Mouse (Mus musculus) cerebellum, adult 11 months (tissue): ENCODE measurements around the gene Sp8.

ENCODE experiments used
- DNase-seq: peaks from one replicate; pipeline ENCODE4 v3.0.0; 2022

Gene Sp8

GRCm38 (mm10) chr12:118846221-118846620 lies at the start of gene Sp8:
Sp8 (plus strand) TSS chr12:118846329.
- no peak for DNase-seq

- DNase-seq = no peak
Observed at GRCm38 (mm10) chr12:118811328-118811961, 34.7 kb upstream of the Sp8 start.

GRCm38 (mm10) chr12:118814561-118814960 lies 31.6 kb upstream of the Sp8 start:
- DNase-seq = no peak

- no peak for DNase-seq
Observed at GRCm38 (mm10) chr12:118816156-118816555, 30.0 kb upstream of the Sp8 start.

- no peak for DNase-seq
Observed at GRCm38 (mm10) chr12:118829881-118830280, 16.2 kb upstream of the Sp8 start.

GRCm38 (mm10) chr12:118836411-118837341 lies 9.5 kb upstream of the Sp8 start:
- no peak for DNase-seq

GRCm38 (mm10) chr12:118837361-118837760 lies 8.8 kb upstream of the Sp8 start:
- DNase-seq = no peak

GRCm38 (mm10) chr12:118838260-118838659 lies 7.9 kb upstream of the Sp8 start:
- DNase-seq = no peak

GRCm38 (mm10) chr12:118839398-118839797 lies 6.7 kb upstream of the Sp8 start:
- DNase-seq = no peak

GRCm38 (mm10) chr12:118840301-118840700 lies 5.8 kb upstream of the Sp8 start:
- no peak for DNase-seq

GRCm38 (mm10) chr12:118840861-118841260 lies 5.3 kb upstream of the Sp8 start:
- no peak for DNase-seq

GRCm38 (mm10) chr12:118841381-118841922 lies 4.7 kb upstream of the Sp8 start:
- DNase-seq = no peak

GRCm38 (mm10) chr12:118841971-118842550 lies 4.1 kb upstream of the Sp8 start:
- no peak for DNase-seq

GRCm38 (mm10) chr12:118842671-118843411 lies 3.3 kb upstream of the Sp8 start:
- DNase-seq = no peak

- no peak for DNase-seq
Observed at GRCm38 (mm10) chr12:118844111-118844510, 2.0 kb upstream of the Sp8 start.

- no peak for DNase-seq
Observed at GRCm38 (mm10) chr12:118844841-118845240, 1.3 kb upstream of the Sp8 start.

- no peak for DNase-seq
Observed at GRCm38 (mm10) chr12:118845351-118845750, 778 bp upstream of the Sp8 start.

GRCm38 (mm10) chr12:118846649-118847321 lies 656 bp downstream of the Sp8 start:
- no peak for DNase-seq

GRCm38 (mm10) chr12:118847381-118847780 lies 1.3 kb downstream of the Sp8 start:
- DNase-seq = no peak

- no peak for DNase-seq
Observed at GRCm38 (mm10) chr12:118847861-118848495, 1.8 kb downstream of the Sp8 start.

GRCm38 (mm10) chr12:118848496-118849202 lies 2.5 kb downstream of the Sp8 start:
- no peak for DNase-seq
